Mouse (Mus musculus): ENCODE measurements around the gene Prx. TPM values are rescaled to one million over a fixed set of nuclear protein-coding genes. Genes with fewer than 3 reads are reported as not detected.

Prx gene
- polyA plus RNA-seq, 1 experiment from 2014 or later: 2.5 TPM

GRCm38 (mm10) chr7:27543851-27544250 is 44.7 kb downstream of the Prx start:
- no peak overlapping the region for H3K27ac ChIP-seq (replicated peaks; ENCODE audit: low read depth, low read length)
- no peak overlapping the region for H3K4me3 ChIP-seq (ENCODE audit: low read depth, low read length)
- WGBS: 81% methylated on average over 4 of the region's 4 CpGs
- ATAC-seq (ENCODE audit: low read depth): no peak
- H3K36me3 ChIP-seq (ENCODE audit: control insufficient read depth, insufficient read depth, low read length): peaks cover 13% of the 10 kb centered on the region; the same call in 1 of the 2 replicates
- H3K4me2 ChIP-seq (ENCODE audit: low read depth, low read length): no peak overlapping the region
- no peak for DNase-seq (ENCODE audit: low spot score)
- peaks cover 9% of the 10 kb centered on the region for H3K4me1 ChIP-seq (ENCODE audit: control insufficient read depth, insufficient read depth, low read length)
- no peaks in the 10 kb centered on the region for H3K9me3 ChIP-seq (ENCODE audit: control insufficient read depth, low read length)
- H3K27me3 ChIP-seq (replicated peaks; ENCODE audit: control insufficient read depth, insufficient read depth, low read length): no peaks in the 10 kb centered on the region
- H3K9ac ChIP-seq (ENCODE audit: low read depth, low read length): no peak overlapping the region; the same call in 1 of the 2 replicates

GRCm38 (mm10) chr7:27544675-27545370 is 45.7 kb downstream of the Prx start:
- no peaks in the 10 kb centered on the region for H3K27me3 ChIP-seq (replicated peaks; ENCODE audit: control insufficient read depth, insufficient read depth, low read length)
- no peaks in the 10 kb centered on the region for H3K9me3 ChIP-seq (ENCODE audit: control insufficient read depth, low read length)
- H3K36me3 ChIP-seq (ENCODE audit: control insufficient read depth, insufficient read depth, low read length): 0 out of 2 replicates have a peak, but pooled peaks cover 4% of the 10 kb centered on the region
- H3K9ac ChIP-seq (ENCODE audit: low read depth, low read length): no peak overlapping the region
- no peak overlapping the region for H3K4me2 ChIP-seq (ENCODE audit: low read depth, low read length)
- DNase-seq (ENCODE audit: low spot score) (no peak), ATAC-seq (ENCODE audit: low read depth) (no peak)
- H3K4me3 ChIP-seq (ENCODE audit: low read depth, low read length): no peak overlapping the region
- 86% methylated on average over 12 of the region's 12 CpGs for WGBS
- H3K27ac ChIP-seq (replicated peaks; ENCODE audit: low read depth, low read length): no peak overlapping the region
- H3K4me1 ChIP-seq (ENCODE audit: control insufficient read depth, insufficient read depth, low read length): peaks cover 9% of the 10 kb centered on the region

GRCm38 (mm10) chr7:27549597-27549996 is 50.5 kb downstream of the Prx start:
- Histone ChIP-seq H3K9ac (ENCODE audit: low read depth, low read length) (no peak overlapping the region), H3K9me3 (ENCODE audit: control insufficient read depth, low read length) (no peaks in the 10 kb centered on the region), H3K4me2 (ENCODE audit: low read depth, low read length) (no peak overlapping the region), H3K27me3 (replicated peaks; ENCODE audit: control insufficient read depth, insufficient read depth, low read length) (no peaks in the 10 kb centered on the region), H3K4me3 (ENCODE audit: low read depth, low read length) (no peak overlapping the region), H3K36me3 (ENCODE audit: control insufficient read depth, insufficient read depth, low read length) (no peaks in the 10 kb centered on the region), H3K27ac (replicated peaks; ENCODE audit: low read depth, low read length) (no peak overlapping the region), H3K4me1 (ENCODE audit: control insufficient read depth, insufficient read depth, low read length) (peaks cover 7% of the 10 kb centered on the region)
- ATAC-seq (ENCODE audit: low read depth): no peak
- 70% methylated on average over 6 of the region's 6 CpGs for WGBS
- DNase-seq (ENCODE audit: low spot score): no peak

- peak overlapping the region; percentile 86 for H3K4me3 ChIP-seq (ENCODE audit: low read depth, low read length)
- H3K27ac ChIP-seq (replicated peaks; ENCODE audit: low read depth, low read length): no peak overlapping the region
- peak overlapping the region; percentile 87 for H3K4me2 ChIP-seq (ENCODE audit: low read depth, low read length)
- H3K27me3 ChIP-seq (replicated peaks; ENCODE audit: control insufficient read depth, insufficient read depth, low read length): no peaks in the 10 kb centered on the region
- H3K9me3 ChIP-seq (ENCODE audit: control insufficient read depth, low read length): no peaks in the 10 kb centered on the region
- peak overlapping the region; percentile 85 for H3K9ac ChIP-seq (ENCODE audit: low read depth, low read length)
- H3K4me1 ChIP-seq (ENCODE audit: control insufficient read depth, insufficient read depth, low read length): peaks cover 7% of the 10 kb centered on the region
- ATAC-seq (ENCODE audit: low read depth): no peak
- H3K36me3 ChIP-seq (ENCODE audit: control insufficient read depth, insufficient read depth, low read length): peaks cover 11% of the 10 kb centered on the region; the same call in 1 of the 2 replicates
- no peak for DNase-seq (ENCODE audit: low spot score)
- WGBS: 48% methylated on average over 5 of the region's 5 CpGs
These were observed 52.9 kb downstream of the Prx start for GRCm38 (mm10) chr7:27552070-27552469.

GRCm38 (mm10) chr7:27552931-27553513 is 53.9 kb downstream of the Prx start, which contains the start of the genes Pld3 and 2310022A10Rik:
Gene Pld3 (minus strand): TSS chr7:27553218.
Gene 2310022A10Rik (plus strand): TSS chr7:27553233.
- ATAC-seq (ENCODE audit: low read depth) (peak; percentile 100), DNase-seq (ENCODE audit: low spot score) (peak; percentile 99)
- Histone ChIP-seq H3K4me3 (ENCODE audit: low read depth, low read length) (peak within 1 kb of the TSS; percentile 86), H3K9me3 (ENCODE audit: control insufficient read depth, low read length) (no peaks in the 10 kb centered on the region), H3K36me3 (ENCODE audit: control insufficient read depth, insufficient read depth, low read length) (peaks cover 11% of the 10 kb centered on the region; the same call in 1 of the 2 replicates), H3K27ac (replicated peaks; ENCODE audit: low read depth, low read length) (no peak within 1 kb of the TSS), H3K9ac (ENCODE audit: low read depth, low read length) (peak within 1 kb of the TSS; percentile 85), H3K27me3 (replicated peaks; ENCODE audit: control insufficient read depth, insufficient read depth, low read length) (no peaks in the 10 kb centered on the region), H3K4me2 (ENCODE audit: low read depth, low read length) (peak within 1 kb of the TSS; percentile 87), H3K4me1 (ENCODE audit: control insufficient read depth, insufficient read depth, low read length) (peaks cover 7% of the 10 kb centered on the region)
- 0% methylated on average over 21 of the region's 41 CpGs for WGBS

- Histone ChIP-seq H3K4me2 (ENCODE audit: low read depth, low read length) (no peak overlapping the region), H3K27ac (replicated peaks; ENCODE audit: low read depth, low read length) (peak overlapping the region; percentile 39), H3K36me3 (ENCODE audit: control insufficient read depth, insufficient read depth, low read length) (peaks cover 68% of the 10 kb centered on the region), H3K9ac (ENCODE audit: low read depth, low read length) (0 out of 2 replicates have a peak overlapping the region, but pooled peaks have one; percentile 19), H3K9me3 (ENCODE audit: control insufficient read depth, low read length) (no peaks in the 10 kb centered on the region), H3K27me3 (replicated peaks; ENCODE audit: control insufficient read depth, insufficient read depth, low read length) (no peaks in the 10 kb centered on the region), H3K4me3 (ENCODE audit: low read depth, low read length) (no peak overlapping the region), H3K4me1 (ENCODE audit: control insufficient read depth, insufficient read depth, low read length) (no peaks in the 10 kb centered on the region)
- DNase-seq (ENCODE audit: low spot score) (peak; percentile 41), ATAC-seq (ENCODE audit: low read depth) (peak; percentile 60)
- WGBS: 63% methylated on average over 8 of the region's 8 CpGs
These were observed 61.3 kb downstream of the Prx start for GRCm38 (mm10) chr7:27560291-27560887.

GRCm38 (mm10) chr7:27560978-27561377 is 61.9 kb downstream of the Prx start:
- Histone ChIP-seq H3K4me3 (ENCODE audit: low read depth, low read length) (no peak overlapping the region), H3K27ac (replicated peaks; ENCODE audit: low read depth, low read length) (peak overlapping the region; percentile 39; the same call in 1 of the 2 replicates), H3K36me3 (ENCODE audit: control insufficient read depth, insufficient read depth, low read length) (peaks cover 70% of the 10 kb centered on the region), H3K27me3 (replicated peaks; ENCODE audit: control insufficient read depth, insufficient read depth, low read length) (no peaks in the 10 kb centered on the region), H3K9me3 (ENCODE audit: control insufficient read depth, low read length) (no peaks in the 10 kb centered on the region), H3K4me1 (ENCODE audit: control insufficient read depth, insufficient read depth, low read length) (no peaks in the 10 kb centered on the region), H3K9ac (ENCODE audit: low read depth, low read length) (no peak overlapping the region), H3K4me2 (ENCODE audit: low read depth, low read length) (no peak overlapping the region)
- no peak for DNase-seq (ENCODE audit: low spot score)
- WGBS: 88% methylated on average over 1 of the region's 1 CpGs
- no peak for ATAC-seq (ENCODE audit: low read depth)

Data from embryonic facial prominence, embryonic 14.5 days (tissue).